In genomic region chr10:40683868-40684253, GRCm38 (mm10) we compare ENCODE assay signal across 9 mouse cellular contexts. TPM values are rescaled to one million over a fixed set of nuclear protein-coding genes. Genes with fewer than 3 reads are reported as not detected.
A peak's percentile ranks its signal among the peaks of the same experiment; 100 is the strongest.
DNase-seq lines count a peak whose midpoint lies in the region; ATAC-seq lines count a peak whose summit lies in the region.
"Had no signal": no experiment of that assay in that cellular context is flagged by ENCODE, and none has a peak within 500 bp of the region (broad histone marks: within the 10 kb centered on the region; RNA-seq: fewer than 3 reads in every experiment).

No protein-coding gene starts in this region.

- no peaks in the 10 kb centered on the region for H3K36me3 ChIP-seq in kidney, embryonic 16.5 days (ENCODE audit: insufficient read depth, low read length)
- H3K36me3 ChIP-seq in embryonic facial prominence, embryonic 14.5 days (ENCODE audit: control insufficient read depth, insufficient read depth, low read length): no peaks in the 10 kb centered on the region
- no peaks in the 10 kb centered on the region for H3K36me3 ChIP-seq in hindbrain, embryonic 14.5 days (replicated peaks; ENCODE audit: control insufficient read depth, insufficient read depth)
- no peaks in the 10 kb centered on the region for H3K36me3 ChIP-seq in midbrain, embryonic 15.5 days (replicated peaks)

- no peak for ATAC-seq in kidney, embryonic 16.5 days (ENCODE audit: low FRiP score, low TSS enrichment)
- ATAC-seq in embryonic facial prominence, embryonic 14.5 days (ENCODE audit: low read depth): no peak; the same call in 1 of the 2 replicates
- ATAC-seq in hindbrain, embryonic 14.5 days (ENCODE audit: low FRiP score): peak; percentile 14; the same call in 1 of the 2 replicates
- ATAC-seq in midbrain, embryonic 15.5 days (replicated peaks): peak; percentile 41
- no peak for ATAC-seq in granulocyte monocyte progenitor cell, adult 5-6 weeks (replicated peaks; ENCODE audit: poor library complexity, severe bottlenecking)
- ATAC-seq: Patski had no signal

- peaks cover 6% of the 10 kb centered on the region; the same call in 1 of the 2 replicates for H3K4me1 ChIP-seq in kidney, embryonic 16.5 days (ENCODE audit: insufficient read depth, low read length)
- H3K4me1 ChIP-seq in embryonic facial prominence, embryonic 14.5 days (ENCODE audit: control insufficient read depth, insufficient read depth, low read length): 0 out of 2 replicates have a peak, but pooled peaks cover 6% of the 10 kb centered on the region
- peaks cover 12% of the 10 kb centered on the region for H3K4me1 ChIP-seq in hindbrain, embryonic 14.5 days (replicated peaks; ENCODE audit: control insufficient read depth, insufficient read depth, low read length)
- peaks cover 21% of the 10 kb centered on the region for H3K4me1 ChIP-seq in midbrain, embryonic 15.5 days

- H3K9ac ChIP-seq in kidney, embryonic 16.5 days (replicated peaks; ENCODE audit: low read length): no peak overlapping the region
- no peak overlapping the region for H3K9ac ChIP-seq in embryonic facial prominence, embryonic 14.5 days (ENCODE audit: low read depth, low read length)
- peak overlapping the region; percentile 68; the same call in 1 of the 2 replicates for H3K9ac ChIP-seq in hindbrain, embryonic 14.5 days
- no peak overlapping the region for H3K9ac ChIP-seq in midbrain, embryonic 15.5 days

- DNase-seq in kidney, postnatal 14 days: no peak
- no peak for DNase-seq in embryonic facial prominence, embryonic 14.5 days (ENCODE audit: low spot score)
- no peak for DNase-seq in hindbrain, embryonic 14.5 days (ENCODE audit: low spot score)
- no peak for DNase-seq in right cerebral cortex, postnatal 25 days
- no peak for DNase-seq in layer of hippocampus, adult 8-10 months (ENCODE audit: low spot score in 2 of 2)

- H3K27ac ChIP-seq in kidney, embryonic 16.5 days (ENCODE audit: low read length): no peak overlapping the region
- no peak overlapping the region for H3K27ac ChIP-seq in embryonic facial prominence, embryonic 14.5 days (replicated peaks; ENCODE audit: low read depth, low read length)
- no peak overlapping the region for H3K27ac ChIP-seq in hindbrain, embryonic 14.5 days
- H3K27ac ChIP-seq in midbrain, embryonic 15.5 days: no peak overlapping the region

- peak overlapping the region; percentile 72 for H3K4me2 ChIP-seq in kidney, embryonic 16.5 days (replicated peaks; ENCODE audit: low read depth, low read length)
- H3K4me2 ChIP-seq in embryonic facial prominence, embryonic 14.5 days (ENCODE audit: low read depth, low read length): peak overlapping the region; percentile 86
- peak overlapping the region; percentile 92 for H3K4me2 ChIP-seq in hindbrain, embryonic 14.5 days (replicated peaks)
- peak overlapping the region; percentile 98 for H3K4me2 ChIP-seq in midbrain, embryonic 15.5 days

- H3K27me3 ChIP-seq in kidney, embryonic 16.5 days (ENCODE audit: insufficient read depth, low read length): no peaks in the 10 kb centered on the region
- no peaks in the 10 kb centered on the region for H3K27me3 ChIP-seq in embryonic facial prominence, embryonic 14.5 days (replicated peaks; ENCODE audit: control insufficient read depth, insufficient read depth, low read length)
- no peaks in the 10 kb centered on the region for H3K27me3 ChIP-seq in hindbrain, embryonic 14.5 days (ENCODE audit: control insufficient read depth, insufficient read depth, low read length)
- H3K27me3 ChIP-seq in midbrain, embryonic 15.5 days (replicated peaks): no peaks in the 10 kb centered on the region

- H3K4me3 ChIP-seq in kidney, embryonic 16.5 days (ENCODE audit: low read length): peak overlapping the region; percentile 54
- H3K4me3 ChIP-seq in embryonic facial prominence, embryonic 14.5 days (ENCODE audit: low read depth, low read length): peak overlapping the region; percentile 50
- H3K4me3 ChIP-seq in hindbrain, embryonic 14.5 days (replicated peaks; ENCODE audit: low read length): peak overlapping the region; percentile 44
- peak overlapping the region; percentile 47; the same call in 1 of the 2 replicates for H3K4me3 ChIP-seq in midbrain, embryonic 15.5 days

- H3K9me3 ChIP-seq in kidney, embryonic 16.5 days (ENCODE audit: low read length): no peaks in the 10 kb centered on the region
- no peaks in the 10 kb centered on the region for H3K9me3 ChIP-seq in embryonic facial prominence, embryonic 14.5 days (ENCODE audit: control insufficient read depth, low read length)
- no peaks in the 10 kb centered on the region for H3K9me3 ChIP-seq in hindbrain, embryonic 14.5 days (ENCODE audit: control insufficient read depth, low read length)
- no peaks in the 10 kb centered on the region for H3K9me3 ChIP-seq in midbrain, embryonic 15.5 days

- WGBS in kidney, embryonic 16.5 days: 64% methylated on average over 9 of the region's 9 CpGs
- 57% methylated on average over 9 of the region's 9 CpGs for WGBS in embryonic facial prominence, embryonic 14.5 days
- 59% methylated on average over 9 of the region's 9 CpGs for WGBS in hindbrain, embryonic 14.5 days
- WGBS in midbrain, embryonic 15.5 days: 58% methylated on average over 9 of the region's 9 CpGs

RNA-seq across cellular contexts. Expression of gene Mettl24, which starts 0.8 kb away (rescaled TPM):
- polyA plus RNA-seq in kidney, embryonic 16.5 days (2015; fragmentation: Nextera tagmentation; extraction: Ambion mirVana): 2.1 and 2.7 TPM in 2 replicates
- 1.7 TPM in 2 replicates for polyA plus RNA-seq in embryonic facial prominence, embryonic 14.5 days (2014; fragmentation: Nextera tagmentation; extraction: Ambion mirVana)
- polyA plus RNA-seq in hindbrain, embryonic 14.5 days (2014; fragmentation: Nextera tagmentation; extraction: Ambion mirVana): 0.33 and 0.76 TPM in 2 replicates
- polyA plus RNA-seq in midbrain, embryonic 15.5 days (2015; fragmentation: Nextera tagmentation; extraction: Ambion mirVana): 0.47 and 0.71 TPM in 2 replicates
- total RNA-seq in granulocyte monocyte progenitor cell, adult 5-6 weeks (2014; fragmentation: Nextera tagmentation): not detected in 2 replicates
- 0.13 and 0.21 TPM in 2 replicates for total RNA-seq in granulocyte monocyte progenitor cell, adult 5-6 weeks (2017)
- total RNA-seq in layer of hippocampus, adult 8-10 months (2022): 1 to 10 TPM; 2.0 to 3.5 (median 3.3) TPM
- polyA plus RNA-seq: Patski had no signal

RNA-seq across cellular contexts. Expression of gene Ddo, which starts 54.0 kb away (rescaled TPM):
- 0.74 and 1.0 TPM in 2 replicates for polyA plus RNA-seq in kidney, embryonic 16.5 days (2015; fragmentation: Nextera tagmentation; extraction: Ambion mirVana)
- 0.59 and 0.90 TPM in 2 replicates for polyA plus RNA-seq in embryonic facial prominence, embryonic 14.5 days (2014; fragmentation: Nextera tagmentation; extraction: Ambion mirVana)
- polyA plus RNA-seq in hindbrain, embryonic 14.5 days (2014; fragmentation: Nextera tagmentation; extraction: Ambion mirVana): 1.3 and 1.7 TPM in 2 replicates
- polyA plus RNA-seq in midbrain, embryonic 15.5 days (2015; fragmentation: Nextera tagmentation; extraction: Ambion mirVana): 0.82 and 0.98 TPM in 2 replicates
- not detected in 2 replicates for total RNA-seq in granulocyte monocyte progenitor cell, adult 5-6 weeks (2014; fragmentation: Nextera tagmentation)
- total RNA-seq in granulocyte monocyte progenitor cell, adult 5-6 weeks (2017): not detected in 2 replicates
- 10 to 100 TPM; 19.4 to 21.8 (median 20.7) TPM for total RNA-seq in layer of hippocampus, adult 8-10 months (2022)

Comparison
In these comparisons a context has a peak if more than half of its experiments do, and no peak if none do; other contexts are left out.
1. ATAC-seq: peak in hindbrain, embryonic 14.5 days (single experiment) and midbrain, embryonic 15.5 days (single experiment); none in kidney, embryonic 16.5 days (single experiment), embryonic facial prominence, embryonic 14.5 days (single experiment) and granulocyte monocyte progenitor cell, adult 5-6 weeks (single experiment).
2. Peak in every context shown above with its lines, with median percentiles within 50 percentile points of each other: H3K4me2 ChIP-seq and H3K4me3 ChIP-seq.